Mouse (Mus musculus) MEL (cell line): Measurements from ENCODE around the gene Coq8b. TPM values are rescaled to one million over a fixed set of nuclear protein-coding genes. Genes with fewer than 3 reads are reported as not detected.

Experiments
- DNase-seq: peaks from one replicate; pipeline ENCODE4 v3.0.0; 2011; ENCODE audit warnings: low read depth, low spot score
- H3K27ac ChIP-seq: 2 replicates; pipeline ENCODE4 v1.5.1; 2012; ENCODE audit warnings: low read depth, mild to moderate bottlenecking, control low read depth, low read length, moderate library complexity; ENCODE audit not compliant: control insufficient read depth
- H3K27me3 ChIP-seq, 2 experiments: fragments of 150-350 bp in 1 of 2; sonication (generic) in 1 of 2; 2 replicates each; pipeline ENCODE4 v1.6.1; 2012; ENCODE audit warnings: low read length in 2 of 2, mild to moderate bottlenecking in 2 of 2, improper control_type of control experiment in 1 of 2, moderate library complexity in 1 of 2; ENCODE audit not compliant: insufficient read depth in 2 of 2, control insufficient read depth in 1 of 2
- H3K36me3 ChIP-seq, 2 experiments: 2 replicates each; pipeline ENCODE4 v1.6.1; 2012 to 2014; ENCODE audit warnings: low read length in 2 of 2, improper control_type of control experiment in 1 of 2, inconsistent platforms in 1 of 2, mild to moderate bottlenecking in 1 of 2; ENCODE audit not compliant: insufficient read depth in 2 of 2, control insufficient read depth in 1 of 2
- H3K4me1 ChIP-seq, 2 experiments: fragments of 150-350 bp in 1 of 2; sonication (generic) in 1 of 2; 2 replicates each; pipeline ENCODE4 v1.6.1; 2012; ENCODE audit warnings: low read length in 2 of 2, improper control_type of control experiment in 1 of 2, mild to moderate bottlenecking in 1 of 2; ENCODE audit not compliant: insufficient read depth in 2 of 2, control insufficient read depth in 1 of 2
- H3K4me3 ChIP-seq, 2 experiments: fragments of 150-350 bp in 1 of 2; sonication (generic) in 1 of 2; 2 replicates each; pipeline ENCODE4 v1.5.1; 2012; ENCODE audit warnings: low read depth in 2 of 2, low read length in 2 of 2, mild to moderate bottlenecking in 2 of 2, moderate library complexity in 2 of 2, control low read depth in 1 of 2, improper control_type of control experiment in 1 of 2; ENCODE audit not compliant: control insufficient read depth in 1 of 2, insufficient read depth in 1 of 2
- H3K79me2 ChIP-seq: 2 replicates; pipeline ENCODE4 v1.6.1; 2012; ENCODE audit warnings: mild to moderate bottlenecking, low read length, moderate library complexity; ENCODE audit not compliant: control insufficient read depth, poor library complexity, insufficient read depth
- H3K9ac ChIP-seq: 2 replicates; pipeline ENCODE4 v1.6.1; 2012; ENCODE audit warnings: low read depth, mild to moderate bottlenecking, control low read depth, low read length, moderate library complexity; ENCODE audit not compliant: control insufficient read depth, poor library complexity, severe bottlenecking
- H3K9me3 ChIP-seq: fragments of 150-350 bp; sonication (generic); replicated peaks from 2 replicates; pipeline ENCODE4 v1.6.1; 2012; ENCODE audit warnings: mild to moderate bottlenecking, low read length, improper control_type of control experiment, moderate library complexity; ENCODE audit not compliant: insufficient read depth
- BHLHE40 ChIP-seq: IDR thresholded peaks from 2 replicates; pipeline ENCODE4 v1.6.1; 2012; ENCODE audit warnings: low read depth, mild to moderate bottlenecking, inconsistent platforms, low read length, improper control_type of control experiment, borderline replicate concordance
- CHD1 ChIP-seq: IDR thresholded peaks from 2 replicates; pipeline ENCODE4 v1.6.1; 2012; ENCODE audit warnings: low read depth, mild to moderate bottlenecking, inconsistent platforms, low read length, improper control_type of control experiment
- CHD2 ChIP-seq: IDR thresholded peaks from 2 replicates; pipeline ENCODE4 v1.6.1; 2011; ENCODE audit warnings: low read length, improper control_type of control experiment
- CTCF ChIP-seq, 3 experiments: IDR thresholded peaks in 2 of 3; conservative IDR thresholded peaks in 1 of 3; 2 replicates each; pipeline ENCODE4 v1.5.1; 2011 to 2012; ENCODE audit warnings: low read length in 3 of 3, low read depth in 2 of 3, mild to moderate bottlenecking in 2 of 3, improper control_type of control experiment in 1 of 3, inconsistent platforms in 1 of 3, mixed read lengths in 1 of 3, moderate library complexity in 1 of 3; ENCODE audit not compliant: control insufficient read depth in 1 of 3, insufficient read depth in 1 of 3, poor library complexity in 1 of 3, severe bottlenecking in 1 of 3
- E2F4 ChIP-seq: IDR thresholded peaks from 2 replicates; pipeline ENCODE4 v1.6.1; 2011; ENCODE audit warnings: low read depth, low read length, improper control_type of control experiment, borderline replicate concordance
- EP300 ChIP-seq, 2 experiments: IDR thresholded peaks; 2 replicates each; pipeline ENCODE4 v1.6.1; 2011; ENCODE audit warnings: improper control_type of control experiment in 2 of 2, low read length in 2 of 2, low read depth in 1 of 2, mild to moderate bottlenecking in 1 of 2
- GABPA ChIP-seq: IDR thresholded peaks from 2 replicates; pipeline ENCODE4 v1.6.1; 2012; ENCODE audit warnings: low read depth, mild to moderate bottlenecking, inconsistent platforms, low read length, improper control_type of control experiment, moderate library complexity
- GATA1 ChIP-seq: IDR thresholded peaks from 2 replicates; pipeline ENCODE4 v1.6.1; 2011; ENCODE audit warnings: low read depth, low read length, improper control_type of control experiment
- HCFC1 ChIP-seq: IDR thresholded peaks from 2 replicates; pipeline ENCODE4 v1.6.1; 2012; ENCODE audit warnings: low read depth, mild to moderate bottlenecking, inconsistent platforms, low read length, improper control_type of control experiment, moderate library complexity
- JUND ChIP-seq: IDR thresholded peaks from 2 replicates; pipeline ENCODE4 v1.6.1; 2011; ENCODE audit warnings: low read depth, mild to moderate bottlenecking, improper control_type of control experiment, low read length
- MAFK ChIP-seq: IDR thresholded peaks from 2 replicates; pipeline ENCODE4 v1.6.1; 2011; ENCODE audit warnings: low read depth, mild to moderate bottlenecking, low read length, improper control_type of control experiment, borderline replicate concordance
- MAX ChIP-seq: IDR thresholded peaks from 2 replicates; pipeline ENCODE4 v1.6.1; 2011; ENCODE audit warnings: low read length, improper control_type of control experiment
- MAZ ChIP-seq: IDR thresholded peaks from 2 replicates; pipeline ENCODE4 v1.6.1; 2012; ENCODE audit warnings: low read depth, mild to moderate bottlenecking, inconsistent platforms, low read length, improper control_type of control experiment
- MEF2A ChIP-seq: IDR thresholded peaks from 2 replicates; pipeline ENCODE4 v1.6.1; 2014; ENCODE audit warnings: low read depth, mild to moderate bottlenecking, inconsistent platforms, low read length, improper control_type of control experiment; ENCODE audit not compliant: poor library complexity, insufficient replicate concordance, severe bottlenecking; ENCODE audit errors: extremely low read depth
- MXI1 ChIP-seq: IDR thresholded peaks from 2 replicates; pipeline ENCODE4 v1.6.1; 2011; ENCODE audit warnings: mild to moderate bottlenecking, low read depth, low read length, improper control_type of control experiment
- MYB ChIP-seq: IDR thresholded peaks from 2 replicates; pipeline ENCODE4 v1.6.1; 2011; ENCODE audit warnings: mild to moderate bottlenecking, low read depth, low read length, improper control_type of control experiment
- MYC ChIP-seq: IDR thresholded peaks from 2 replicates; pipeline ENCODE4 v1.6.1; 2011; ENCODE audit warnings: low read depth, mild to moderate bottlenecking, low read length, improper control_type of control experiment, moderate library complexity
- POLR2AphosphoS2 ChIP-seq: IDR thresholded peaks from 2 replicates; pipeline ENCODE4 v1.6.1; 2011; ENCODE audit warnings: low read length, improper control_type of control experiment
- POLR2AphosphoS5 ChIP-seq: IDR thresholded peaks from 2 replicates; pipeline ENCODE4 v1.6.1; 2012; ENCODE audit warnings: low read depth, borderline replicate concordance, mild to moderate bottlenecking, inconsistent platforms, low read length, moderate library complexity, mixed read lengths
- RAD21 ChIP-seq: IDR thresholded peaks from 2 replicates; pipeline ENCODE4 v1.6.1; 2011; ENCODE audit warnings: mild to moderate bottlenecking, low read depth, low read length, improper control_type of control experiment
- SIN3A ChIP-seq: IDR thresholded peaks from 2 replicates; pipeline ENCODE4 v1.6.1; 2012; ENCODE audit warnings: low read length, improper control_type of control experiment, inconsistent platforms
- TAL1 ChIP-seq: IDR thresholded peaks from 2 replicates; pipeline ENCODE4 v1.6.1; 2012; ENCODE audit warnings: mild to moderate bottlenecking, inconsistent platforms, low read length, moderate library complexity, mixed read lengths
- TCF12 ChIP-seq: IDR thresholded peaks from 2 replicates; pipeline ENCODE4 v1.6.1; 2014; ENCODE audit warnings: low read depth, mild to moderate bottlenecking, inconsistent platforms, low read length, improper control_type of control experiment, moderate library complexity
- UBTF ChIP-seq: IDR thresholded peaks from 2 replicates; pipeline ENCODE4 v1.6.1; 2012; ENCODE audit warnings: low read depth, mild to moderate bottlenecking, inconsistent platforms, low read length, improper control_type of control experiment, moderate library complexity, borderline replicate concordance; ENCODE audit not compliant: insufficient read depth
- USF1 ChIP-seq: IDR thresholded peaks from 2 replicates; pipeline ENCODE4 v1.6.1; 2014; ENCODE audit warnings: low read depth, mild to moderate bottlenecking, inconsistent platforms, low read length, improper control_type of control experiment, moderate library complexity
- ZC3H11A ChIP-seq: IDR thresholded peaks from 2 replicates; pipeline ENCODE4 v1.6.1; 2012; ENCODE audit warnings: low read depth, mild to moderate bottlenecking, inconsistent platforms, low read length, improper control_type of control experiment
- ZKSCAN1 ChIP-seq: IDR thresholded peaks from 2 replicates; pipeline ENCODE4 v1.6.1; 2012; ENCODE audit warnings: low read depth, mild to moderate bottlenecking, inconsistent platforms, low read length, improper control_type of control experiment, moderate library complexity
- ZNF384 ChIP-seq: IDR thresholded peaks from 2 replicates; pipeline ENCODE4 v1.6.1; 2012; ENCODE audit warnings: low read depth, mild to moderate bottlenecking, inconsistent platforms, low read length, improper control_type of control experiment
- polyA plus RNA-seq, 2 experiments: library from polyadenylated mRNA; stranded (reverse) in 1 of 2; unstranded in 1 of 2; fragments of >175 nt in 1 of 2; fragments of >200 nt in 1 of 2; gene quantifications; 2 replicates each; pipeline versions ENCODE4 v1.2.1 to v1.2.4; 2012; ENCODE audit warnings: low replicate concordance in 2 of 2, low read depth in 1 of 2; ENCODE audit not compliant: insufficient read length in 2 of 2, insufficient read depth in 1 of 2, missing spikeins in 1 of 2
- total RNA-seq: library from RNA; depleted of rRNA; stranded (reverse); fragments of 300-350 nt; gene quantifications from 2 replicates; pipeline ENCODE4 v1.2.3, GENCODE M21; 2012

Gene Coq8b
- total and polyA plus RNA-seq, 3 experiments, result 13.8 to 22.7 TPM; not detected in 1

DNA sequence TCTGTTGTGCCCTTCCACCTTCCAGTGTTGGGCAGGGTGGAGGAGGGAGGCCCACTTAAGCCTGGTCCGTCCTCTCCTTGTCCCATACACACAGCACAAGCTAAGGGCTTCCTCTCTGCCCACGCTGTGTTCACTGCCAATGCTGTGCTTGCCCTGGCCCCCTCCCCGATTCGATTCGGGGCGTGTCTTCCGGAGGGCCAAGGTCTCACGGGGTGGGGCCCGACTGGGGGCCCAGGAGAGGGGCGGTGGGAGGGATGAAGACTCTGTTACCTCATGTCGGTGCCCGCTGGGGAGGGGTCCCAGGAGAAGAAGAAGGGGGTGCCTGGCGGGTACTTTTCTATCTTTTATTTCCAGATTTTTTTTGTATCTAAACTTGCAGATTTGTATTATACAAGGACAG lies 48.9 kb downstream of the Coq8b start:
- DNase-seq, result no peak
- Histone ChIP-seq H3K79me2 (no peaks in the 10 kb centered on the region), H3K9me3 (no peaks in the 10 kb centered on the region), H3K9ac (no peak overlapping the region), H3K27me3 (no peaks in the 10 kb centered on the region), H3K27ac (no peak overlapping the region), H3K4me3 (no peak overlapping the region), H3K4me1 (peaks cover 0 to 3% of the 10 kb centered on the region in 2 experiments; a peak in 1 of 4 replicates), H3K36me3 (no peaks in the 10 kb centered on the region)
- TF ChIP-seq ZNF384 (no peak), TAL1 (no peak), MAZ (no peak), ZKSCAN1 (no peak), GATA1 (no peak), RAD21 (no peak), TCF12 (no peak), UBTF (no peak), MXI1 (no peak), POLR2AphosphoS2 (no peak), JUND (no peak), CHD1 (no peak), HCFC1 (no peak), MAX (no peak), CTCF (IDR thresholded peaks at IDR 0.05 in 2 of 3, conservative IDR thresholded peaks at IDR 0.05 in 1 of 3; ENCODE audit: control insufficient read depth in 1 of 3, insufficient read depth in 1 of 3, low read depth in 2 of 3, low read length in 3 of 3, poor library complexity in 1 of 3, severe bottlenecking in 1 of 3) (no peak), CHD2 (no peak)

DNA sequence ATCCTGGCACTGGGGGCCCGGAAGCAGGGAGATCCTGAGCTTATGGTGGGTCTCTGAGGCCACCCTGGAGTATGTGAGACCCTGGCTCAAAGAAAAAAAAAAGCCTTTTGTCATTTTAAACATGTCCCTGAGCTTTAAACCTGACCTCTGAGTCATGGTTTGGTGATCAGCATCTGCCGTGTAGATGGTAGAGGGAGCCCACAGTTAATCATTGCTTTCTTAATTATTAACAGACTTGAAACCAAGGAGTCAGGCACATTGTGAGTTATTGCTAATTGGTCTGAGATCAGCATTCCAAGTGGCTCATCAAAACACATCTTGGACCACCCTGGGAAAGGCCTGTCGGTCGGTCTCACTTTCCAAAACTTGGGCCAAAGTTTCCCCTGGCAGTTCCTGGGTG lies 49.4 kb downstream of the Coq8b start:
- H3K27me3 ChIP-seq, result no peaks in the 10 kb centered on the region
- no peak for DNase-seq

More for the DNA sequence above, 49.4 kb downstream of the Coq8b start:
- Histone ChIP-seq H3K36me3 (no peaks in the 10 kb centered on the region), H3K4me1 (peaks cover 0 to 3% of the 10 kb centered on the region in 2 experiments; a peak in 1 of 4 replicates), H3K27ac (no peak overlapping the region), H3K9ac (no peak overlapping the region), H3K4me3 (no peak overlapping the region), H3K9me3 (no peaks in the 10 kb centered on the region), H3K79me2 (no peaks in the 10 kb centered on the region)
- TF ChIP-seq MYC (no peak), MYB (no peak), SIN3A (no peak), CTCF (IDR thresholded peaks at IDR 0.05 in 2 of 3, conservative IDR thresholded peaks at IDR 0.05 in 1 of 3; ENCODE audit: control insufficient read depth in 1 of 3, insufficient read depth in 1 of 3, low read depth in 2 of 3, low read length in 3 of 3, poor library complexity in 1 of 3, severe bottlenecking in 1 of 3) (no peak), BHLHE40 (no peak), MEF2A (no peak), JUND (no peak), ZC3H11A (no peak), MAFK (no peak), CHD1 (no peak), GABPA (no peak), EP300 (IDR thresholded peaks at IDR 0.05; ENCODE audit: low read depth in 1 of 2, low read length in 2 of 2) (no peak), UBTF (no peak), POLR2AphosphoS5 (no peak), E2F4 (no peak), HCFC1 (no peak), USF1 (no peak)
